Mouse (Mus musculus) hindbrain, embryonic 15.5 days (tissue): Measurements from ENCODE around the gene Slc17a5. TPM values are rescaled to one million over a fixed set of nuclear protein-coding genes. Genes with fewer than 3 reads are reported as not detected.
"Not testable (repeated sequence)": the region's sequence is repeated elsewhere in the genome, so short reads cannot be mapped to it uniquely, and the experiment has no call there.

Experiments
- ATAC-seq: fragments of 200-750 bp; cut with Nextera tagmentation; 2 replicates; pipeline ENCODE4 v1.8.0; 2017; ENCODE audit warnings: low read depth, moderate number of reproducible peaks, moderate TSS enrichment; ENCODE audit not compliant: low FRiP score
- H3K27ac ChIP-seq: fragments of 300-500 bp; sonication (generic); replicated peaks from 2 replicates; pipeline ENCODE4 v1.5.1; 2015; ENCODE audit warnings: mild to moderate bottlenecking, inconsistent platforms
- H3K27me3 ChIP-seq: fragments of 300-500 bp; sonication (generic); 2 replicates; pipeline ENCODE4 v1.6.1; 2015; ENCODE audit warnings: control low read depth, inconsistent platforms
- H3K36me3 ChIP-seq: fragments of 300-500 bp; sonication (generic); 2 replicates; pipeline ENCODE4 v1.6.1; 2015; ENCODE audit warnings: control low read depth, inconsistent platforms
- H3K4me1 ChIP-seq: fragments of 300-500 bp; sonication (generic); replicated peaks from 2 replicates; pipeline ENCODE4 v1.6.1; 2015; ENCODE audit warnings: control low read depth, inconsistent platforms
- H3K4me2 ChIP-seq: fragments of 300-500 bp; sonication (generic); 2 replicates; pipeline ENCODE4 v1.6.1; 2015; ENCODE audit warnings: moderate library complexity, mild to moderate bottlenecking, inconsistent platforms
- H3K4me3 ChIP-seq: fragments of 300-500 bp; sonication (generic); 2 replicates; pipeline ENCODE4 v1.5.1; 2015; ENCODE audit warnings: mild to moderate bottlenecking, inconsistent platforms
- H3K9ac ChIP-seq: fragments of 300-500 bp; sonication (generic); 2 replicates; pipeline ENCODE4 v1.6.1; 2015; ENCODE audit warnings: inconsistent platforms
- H3K9me3 ChIP-seq: fragments of 300-500 bp; sonication (generic); 2 replicates; pipeline ENCODE4 v1.6.1; 2016; ENCODE audit warnings: control low read depth, inconsistent platforms
- WGBS: fragments of 180-500 bp; shearing (Covaris S2); methylation state at CpG from one replicate; pipeline ENCODE4 v1.1.7; 2015; 5-methylcytosine and 5-hydroxymethylcytosine counted together
- polyA plus RNA-seq: library from polyadenylated mRNA; unstranded; fragments of >200 nt; fragmentation: Nextera tagmentation; extraction: Ambion mirVana; gene quantifications from 2 replicates; pipeline ENCODE4 v1.2.1, GENCODE M21; 2015

Gene Slc17a5
- polyA plus RNA-seq, 1 experiment from 2014 or later: 15.4 TPM

DNA sequence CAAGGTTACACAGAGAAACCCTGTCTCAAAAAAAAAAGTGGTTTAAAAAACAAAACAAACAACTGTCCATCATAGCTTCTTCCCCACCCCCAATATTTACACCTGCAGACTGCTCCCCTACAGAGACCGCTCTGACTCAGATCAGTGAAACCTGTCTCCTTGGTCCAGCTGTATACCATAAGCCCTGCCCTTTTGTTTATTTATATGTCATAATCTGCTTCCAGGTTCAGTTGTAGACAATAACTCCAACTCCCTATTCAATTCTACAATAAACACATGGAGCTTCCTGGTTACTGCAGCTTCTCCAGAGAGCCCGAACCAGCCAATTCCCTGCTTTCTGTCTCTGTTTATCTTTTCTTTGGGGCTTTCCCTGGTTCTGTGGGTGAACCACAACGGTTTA, 96.7 kb downstream of the Slc17a5 start:
- WGBS: 89% methylated on average over 3 of the region's 3 CpGs
- Histone ChIP-seq H3K4me2 (no peak overlapping the region), H3K27me3 (no peaks in the 10 kb centered on the region), H3K9me3 (no peaks in the 10 kb centered on the region), H3K4me3 (no peak overlapping the region), H3K4me1 (peaks cover 9% of the 10 kb centered on the region), H3K36me3 (no peaks in the 10 kb centered on the region), H3K9ac (no peak overlapping the region), H3K27ac (no peak overlapping the region)
- ATAC-seq: no peak

DNA sequence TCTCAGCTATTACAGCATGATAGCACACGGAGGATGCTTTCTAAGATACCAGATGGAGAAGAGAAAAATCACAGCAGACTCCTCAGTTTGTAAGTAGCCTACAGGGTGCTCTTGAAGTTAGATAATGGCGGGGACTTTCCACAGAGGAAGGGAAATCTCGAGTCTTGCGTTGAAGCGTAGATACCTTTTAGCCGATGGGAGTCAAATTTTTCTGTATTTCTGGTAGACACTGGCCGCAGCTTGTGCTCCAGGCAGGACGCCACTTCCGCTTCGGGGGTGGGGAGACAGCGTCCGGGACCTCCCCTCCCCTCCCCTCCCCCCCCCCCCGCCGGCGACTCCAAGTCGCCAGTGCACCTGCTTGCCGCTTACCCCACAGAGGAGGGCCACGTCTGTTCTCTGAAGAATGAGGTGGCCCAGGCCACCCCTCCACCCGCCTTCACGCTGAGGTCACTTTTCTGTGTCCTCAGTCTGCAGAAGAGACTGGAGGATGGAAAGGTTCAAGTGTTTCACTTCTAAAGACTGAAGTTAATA, 98.9 kb downstream of the Slc17a5 start, which contains the start of gene Eef1a1:
TSS of gene Eef1a1 (minus strand) at position 262 of the 531 bp plus-strand sequence.
- ATAC-seq: peak; percentile 68; the same call in 1 of the 2 replicates
- Histone ChIP-seq H3K4me3 (peak within 1 kb of the TSS; percentile 41), H3K9ac (peak within 1 kb of the TSS; percentile 40), H3K27ac (peak within 1 kb of the TSS; percentile 62; the same call in 1 of the 2 replicates), H3K9me3 (no peaks in the 10 kb centered on the region), H3K36me3 (no peaks in the 10 kb centered on the region), H3K27me3 (no peaks in the 10 kb centered on the region), H3K4me1 (peaks cover 9% of the 10 kb centered on the region), H3K4me2 (peak within 1 kb of the TSS; percentile 75)
- under 1% methylated on average over 19 of the region's 20 CpGs for WGBS

DNA sequence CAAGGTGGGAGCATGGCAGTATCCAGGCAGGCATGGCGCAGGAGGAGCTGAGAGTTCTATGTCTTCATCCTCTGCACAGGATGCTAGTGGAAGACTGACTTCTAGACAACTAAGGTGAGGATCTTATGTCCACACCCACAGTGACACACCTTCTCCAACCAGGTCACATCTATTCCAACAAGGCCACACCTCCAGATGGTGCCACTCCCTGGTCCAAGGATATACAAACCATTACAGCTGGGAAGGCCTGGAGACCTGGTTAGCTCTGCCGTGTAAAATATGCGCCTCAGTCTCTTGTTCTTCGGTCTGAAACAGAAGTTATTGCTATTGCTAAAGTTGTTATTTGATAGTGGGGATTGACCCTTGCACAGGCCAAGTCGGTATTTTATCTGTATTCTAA, 99.8 kb downstream of the Slc17a5 start:
- H3K9me3 ChIP-seq, H3K4me3 ChIP-seq, H3K27me3 ChIP-seq, ATAC-seq, H3K27ac ChIP-seq, H3K9ac ChIP-seq, H3K4me2 ChIP-seq, H3K36me3 ChIP-seq, H3K4me1 ChIP-seq: not testable (repeated sequence)
- 96% methylated on average over 5 of the region's 5 CpGs for WGBS

Other genes with a start within 250 kb of the Slc17a5 start
- gene Gsta2, start 232.3 kb downstream of the Slc17a5 start, polyA plus RNA-seq: not detected in 2 replicates
- 5.3 and 5.6 TPM in 2 replicates for gene Dppa5a, start 219.9 kb downstream of the Slc17a5 start, polyA plus RNA-seq
- gene Ooep, start 209.3 kb downstream of the Slc17a5 start, polyA plus RNA-seq: 5.1 and 5.6 TPM in 2 replicates
- gene Ddx43, start 192.3 kb downstream of the Slc17a5 start, polyA plus RNA-seq: 0.34 and 0.47 TPM in 2 replicates
- 0.58 and 0.80 TPM in 2 replicates for gene Cgas, start 144.8 kb downstream of the Slc17a5 start, polyA plus RNA-seq
- gene Mto1, start 139.8 kb downstream of the Slc17a5 start, polyA plus RNA-seq: 28.6 and 30.5 TPM in 2 replicates
- gene Gm17324, start 139.3 kb downstream of the Slc17a5 start, polyA plus RNA-seq: 1.9 and 2.9 TPM in 2 replicates
- 2,946 and 3,077 TPM in 2 replicates for gene Eef1a1, start 98.9 kb downstream of the Slc17a5 start, polyA plus RNA-seq
- 1.3 and 1.6 TPM in 2 replicates for gene Cd109, start 27.5 kb upstream of the Slc17a5 start, polyA plus RNA-seq